Comparison of ENCODE assay signal across 11 mouse cellular contexts in the genomic region with DNA sequence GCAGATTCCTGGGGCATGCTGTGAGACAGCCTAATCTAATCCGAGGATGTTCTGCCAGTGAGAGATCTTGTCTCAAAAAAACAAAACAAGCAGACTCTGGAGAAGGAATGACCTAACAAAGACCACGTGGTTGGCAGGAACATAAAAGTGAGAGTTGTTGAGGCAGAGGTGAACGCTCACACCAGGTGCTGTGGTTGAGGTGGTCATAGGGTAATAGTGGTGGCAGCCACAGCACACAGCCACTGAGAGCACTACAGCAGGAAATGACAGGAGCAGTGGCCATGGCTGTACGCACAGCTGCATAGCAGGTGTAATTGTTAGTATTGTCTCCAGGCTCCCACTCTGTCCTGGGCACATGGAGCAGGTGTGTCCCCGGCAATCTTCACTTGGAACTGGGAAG.
"Had no signal": no experiment of that assay in that cellular context is flagged by ENCODE, and none has a peak within 500 bp of the region (broad histone marks: within the 10 kb centered on the region; RNA-seq: fewer than 3 reads in every experiment).

No protein-coding gene starts in this region.

- H3K9ac ChIP-seq: limb, embryonic 15.5 days; liver, embryonic 12.5 days; lung, embryonic 14.5 days; midbrain, embryonic 13.5 days had no signal

- H3K27me3 ChIP-seq: midbrain, embryonic 13.5 days had no signal

- H3K36me3 ChIP-seq: limb, embryonic 15.5 days; liver, embryonic 12.5 days; midbrain, embryonic 13.5 days had no signal

- H3K4me3 ChIP-seq: limb, embryonic 15.5 days; liver, embryonic 12.5 days; midbrain, embryonic 13.5 days had no signal

- H3K4me1 ChIP-seq: limb, embryonic 15.5 days; liver, embryonic 12.5 days; midbrain, embryonic 13.5 days had no signal

- H3K9me3 ChIP-seq: limb, embryonic 15.5 days; liver, embryonic 12.5 days; midbrain, embryonic 13.5 days had no signal

- ATAC-seq: intestine, postnatal 0 days; liver, embryonic 12.5 days; midbrain, embryonic 13.5 days had no signal

- H3K4me2 ChIP-seq: limb, embryonic 15.5 days; liver, embryonic 12.5 days; lung, embryonic 14.5 days; midbrain, embryonic 13.5 days had no signal

- H3K27ac ChIP-seq: limb, embryonic 15.5 days; liver, embryonic 12.5 days; midbrain, embryonic 13.5 days had no signal

- DNase-seq: kidney, adult 9 months; kidney, postnatal 10 days; kidney, postnatal 4 days; lung, embryonic 14.5 days; lung, postnatal 10 days; lung, postnatal 4 days; thymus, adult 18-20 months had no signal
